Mouse (Mus musculus) MEL (cell line): ENCODE data around the gene Glra3. TPM values are rescaled to one million over a fixed set of nuclear protein-coding genes. Genes with fewer than 3 reads are reported as not detected.

Experiments used
- DNase-seq: peaks from one replicate; pipeline ENCODE4 v3.0.0; 2011; ENCODE audit warnings: low read depth, low spot score
- H3K27ac ChIP-seq: 2 replicates; pipeline ENCODE4 v1.5.1; 2012; ENCODE audit warnings: low read depth, mild to moderate bottlenecking, control low read depth, low read length, moderate library complexity; ENCODE audit not compliant: control insufficient read depth
- H3K27me3 ChIP-seq, 2 experiments: fragments of 150-350 bp in 1 of 2; sonication (generic) in 1 of 2; 2 replicates each; pipeline ENCODE4 v1.6.1; 2012; ENCODE audit warnings: low read length in 2 of 2, mild to moderate bottlenecking in 2 of 2, improper control_type of control experiment in 1 of 2, moderate library complexity in 1 of 2; ENCODE audit not compliant: insufficient read depth in 2 of 2, control insufficient read depth in 1 of 2
- H3K36me3 ChIP-seq, 2 experiments: 2 replicates each; pipeline ENCODE4 v1.6.1; 2012 to 2014; ENCODE audit warnings: low read length in 2 of 2, improper control_type of control experiment in 1 of 2, inconsistent platforms in 1 of 2, mild to moderate bottlenecking in 1 of 2; ENCODE audit not compliant: insufficient read depth in 2 of 2, control insufficient read depth in 1 of 2
- H3K4me1 ChIP-seq, 2 experiments: fragments of 150-350 bp in 1 of 2; sonication (generic) in 1 of 2; 2 replicates each; pipeline ENCODE4 v1.6.1; 2012; ENCODE audit warnings: low read length in 2 of 2, improper control_type of control experiment in 1 of 2, mild to moderate bottlenecking in 1 of 2; ENCODE audit not compliant: insufficient read depth in 2 of 2, control insufficient read depth in 1 of 2
- H3K4me3 ChIP-seq, 2 experiments: fragments of 150-350 bp in 1 of 2; sonication (generic) in 1 of 2; 2 replicates each; pipeline ENCODE4 v1.5.1; 2012; ENCODE audit warnings: low read depth in 2 of 2, low read length in 2 of 2, mild to moderate bottlenecking in 2 of 2, moderate library complexity in 2 of 2, control low read depth in 1 of 2, improper control_type of control experiment in 1 of 2; ENCODE audit not compliant: control insufficient read depth in 1 of 2, insufficient read depth in 1 of 2
- H3K79me2 ChIP-seq: 2 replicates; pipeline ENCODE4 v1.6.1; 2012; ENCODE audit warnings: mild to moderate bottlenecking, low read length, moderate library complexity; ENCODE audit not compliant: control insufficient read depth, poor library complexity, insufficient read depth
- H3K9ac ChIP-seq: 2 replicates; pipeline ENCODE4 v1.6.1; 2012; ENCODE audit warnings: low read depth, mild to moderate bottlenecking, control low read depth, low read length, moderate library complexity; ENCODE audit not compliant: control insufficient read depth, poor library complexity, severe bottlenecking
- H3K9me3 ChIP-seq: fragments of 150-350 bp; sonication (generic); replicated peaks from 2 replicates; pipeline ENCODE4 v1.6.1; 2012; ENCODE audit warnings: mild to moderate bottlenecking, low read length, improper control_type of control experiment, moderate library complexity; ENCODE audit not compliant: insufficient read depth
- CHD1 ChIP-seq: IDR thresholded peaks from 2 replicates; pipeline ENCODE4 v1.6.1; 2012; ENCODE audit warnings: low read depth, mild to moderate bottlenecking, inconsistent platforms, low read length, improper control_type of control experiment
- ELF1 ChIP-seq: IDR thresholded peaks from 2 replicates; pipeline ENCODE4 v1.6.1; 2014; ENCODE audit warnings: low read depth, mild to moderate bottlenecking, inconsistent platforms, low read length, improper control_type of control experiment, moderate library complexity
- JUND ChIP-seq: IDR thresholded peaks from 2 replicates; pipeline ENCODE4 v1.6.1; 2011; ENCODE audit warnings: low read depth, mild to moderate bottlenecking, improper control_type of control experiment, low read length
- KAT2A ChIP-seq: conservative IDR thresholded peaks from 2 replicates; pipeline ENCODE4 v1.6.1; 2012; ENCODE audit warnings: low read depth, low read length, improper control_type of control experiment, inconsistent platforms
- MAZ ChIP-seq: IDR thresholded peaks from 2 replicates; pipeline ENCODE4 v1.6.1; 2012; ENCODE audit warnings: low read depth, mild to moderate bottlenecking, inconsistent platforms, low read length, improper control_type of control experiment
- MEF2A ChIP-seq: IDR thresholded peaks from 2 replicates; pipeline ENCODE4 v1.6.1; 2014; ENCODE audit warnings: low read depth, mild to moderate bottlenecking, inconsistent platforms, low read length, improper control_type of control experiment; ENCODE audit not compliant: poor library complexity, insufficient replicate concordance, severe bottlenecking; ENCODE audit errors: extremely low read depth
- MXI1 ChIP-seq: IDR thresholded peaks from 2 replicates; pipeline ENCODE4 v1.6.1; 2011; ENCODE audit warnings: mild to moderate bottlenecking, low read depth, low read length, improper control_type of control experiment
- MYC ChIP-seq: IDR thresholded peaks from 2 replicates; pipeline ENCODE4 v1.6.1; 2011; ENCODE audit warnings: low read depth, mild to moderate bottlenecking, low read length, improper control_type of control experiment, moderate library complexity
- POLR2A ChIP-seq, 2 experiments: IDR thresholded peaks; 2 replicates each; pipeline ENCODE4 v1.6.1; 2011 to 2012; ENCODE audit warnings: low read length in 2 of 2, mild to moderate bottlenecking in 2 of 2, control low read depth in 1 of 2, improper control_type of control experiment in 1 of 2, low read depth in 1 of 2, moderate library complexity in 1 of 2; ENCODE audit not compliant: control insufficient read depth in 1 of 2, insufficient read depth in 1 of 2, poor library complexity in 1 of 2
- RAD21 ChIP-seq: IDR thresholded peaks from 2 replicates; pipeline ENCODE4 v1.6.1; 2011; ENCODE audit warnings: mild to moderate bottlenecking, low read depth, low read length, improper control_type of control experiment
- TBP ChIP-seq: IDR thresholded peaks from 2 replicates; pipeline ENCODE4 v1.8.0; 2011; ENCODE audit warnings: low read depth, low read length, improper control_type of control experiment
- TCF12 ChIP-seq: IDR thresholded peaks from 2 replicates; pipeline ENCODE4 v1.6.1; 2014; ENCODE audit warnings: low read depth, mild to moderate bottlenecking, inconsistent platforms, low read length, improper control_type of control experiment, moderate library complexity
- UBTF ChIP-seq: IDR thresholded peaks from 2 replicates; pipeline ENCODE4 v1.6.1; 2012; ENCODE audit warnings: low read depth, mild to moderate bottlenecking, inconsistent platforms, low read length, improper control_type of control experiment, moderate library complexity, borderline replicate concordance; ENCODE audit not compliant: insufficient read depth
- USF1 ChIP-seq: IDR thresholded peaks from 2 replicates; pipeline ENCODE4 v1.6.1; 2014; ENCODE audit warnings: low read depth, mild to moderate bottlenecking, inconsistent platforms, low read length, improper control_type of control experiment, moderate library complexity
- USF2 ChIP-seq, 2 experiments: IDR thresholded peaks; 2 replicates each; pipeline ENCODE4 v1.6.1; 2011 to 2012; ENCODE audit warnings: improper control_type of control experiment in 2 of 2, low read length in 2 of 2, borderline replicate concordance in 1 of 2, inconsistent platforms in 1 of 2, low read depth in 1 of 2, mild to moderate bottlenecking in 1 of 2; ENCODE audit not compliant: insufficient read depth in 1 of 2
- ZKSCAN1 ChIP-seq: IDR thresholded peaks from 2 replicates; pipeline ENCODE4 v1.6.1; 2012; ENCODE audit warnings: low read depth, mild to moderate bottlenecking, inconsistent platforms, low read length, improper control_type of control experiment, moderate library complexity
- ZNF384 ChIP-seq: IDR thresholded peaks from 2 replicates; pipeline ENCODE4 v1.6.1; 2012; ENCODE audit warnings: low read depth, mild to moderate bottlenecking, inconsistent platforms, low read length, improper control_type of control experiment
- polyA plus RNA-seq, 2 experiments: library from polyadenylated mRNA; stranded (reverse) in 1 of 2; unstranded in 1 of 2; fragments of >175 nt in 1 of 2; fragments of >200 nt in 1 of 2; gene quantifications; 2 replicates each; pipeline versions ENCODE4 v1.2.1 to v1.2.4; 2012; ENCODE audit warnings: low replicate concordance in 2 of 2, low read depth in 1 of 2; ENCODE audit not compliant: insufficient read length in 2 of 2, insufficient read depth in 1 of 2, missing spikeins in 1 of 2
- total RNA-seq: library from RNA; depleted of rRNA; stranded (reverse); fragments of 300-350 nt; gene quantifications from 2 replicates; pipeline ENCODE4 v1.2.3, GENCODE M21; 2012

Gene Glra3
- total and polyA plus RNA-seq, 3 experiments = not detected

DNA sequence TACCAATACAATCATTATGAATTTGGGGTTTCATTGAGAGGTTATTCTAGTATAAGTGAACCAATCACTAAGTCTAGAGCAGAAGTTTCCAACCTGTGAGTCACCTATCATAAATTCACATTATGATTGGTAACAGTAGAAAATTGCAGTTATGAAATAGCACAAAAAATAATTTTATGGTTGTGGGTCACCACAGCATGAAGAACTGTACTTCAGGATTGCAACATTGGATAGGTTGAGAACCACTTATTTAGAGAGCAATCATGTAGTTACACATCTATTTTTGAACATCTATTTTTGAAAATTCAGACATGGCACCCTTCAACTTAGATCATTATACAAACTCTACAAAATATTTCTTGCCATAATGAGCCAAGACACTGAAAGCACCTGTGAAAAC is 143.4 kb downstream of the Glra3 start:
- TF ChIP-seq ZNF384 = no peak
- Histone ChIP-seq H3K36me3 (no peaks in the 10 kb centered on the region), H3K4me3 (no peak overlapping the region), H3K27me3 (no peaks in the 10 kb centered on the region), H3K9me3 (no peaks in the 10 kb centered on the region), H3K9ac (no peak overlapping the region), H3K79me2 (no peaks in the 10 kb centered on the region), H3K4me1 (no peaks in the 10 kb centered on the region), H3K27ac (no peak overlapping the region)
- DNase-seq = no peak

DNA sequence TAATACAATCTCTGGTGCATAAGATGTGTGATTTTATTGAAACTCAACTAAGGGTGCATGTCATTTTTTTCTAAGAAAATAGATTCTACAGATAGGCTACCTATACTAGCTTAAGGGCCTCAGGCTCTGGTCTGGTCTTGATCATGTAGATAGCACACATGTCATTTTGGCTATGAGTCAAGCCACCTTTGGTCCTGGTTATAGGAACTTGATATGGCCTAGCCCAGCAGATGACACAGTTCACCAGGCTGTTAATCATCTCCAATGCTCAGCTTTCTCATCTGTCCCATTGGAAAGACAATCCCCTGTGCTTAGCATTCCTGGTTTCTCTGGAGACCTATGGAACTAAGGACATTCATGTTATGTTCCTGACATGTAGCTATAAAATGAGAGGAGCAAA is 154.1 kb downstream of the Glra3 start:
- Histone ChIP-seq H3K27me3 (no peaks in the 10 kb centered on the region), H3K4me3 (no peak overlapping the region), H3K4me1 (no peaks in the 10 kb centered on the region), H3K27ac (no peak overlapping the region), H3K9me3 (no peaks in the 10 kb centered on the region), H3K36me3 (no peaks in the 10 kb centered on the region), H3K79me2 (no peaks in the 10 kb centered on the region), H3K9ac (no peak overlapping the region)
- TF ChIP-seq KAT2A (no peak), MAZ (no peak), UBTF (no peak), USF1 (no peak), USF2 (IDR thresholded peaks at IDR 0.05; ENCODE audit: borderline replicate concordance in 1 of 2, insufficient read depth in 1 of 2, low read depth in 1 of 2, low read length in 2 of 2) (no peak), CHD1 (no peak)
- no peak for DNase-seq

- DNase-seq = no peak
- H3K9me3 ChIP-seq = no peaks in the 10 kb centered on the region
- H3K4me1 ChIP-seq = no peaks in the 10 kb centered on the region
- no peaks in the 10 kb centered on the region for H3K79me2 ChIP-seq
- no peaks in the 10 kb centered on the region for H3K27me3 ChIP-seq
- no peak overlapping the region for H3K4me3 ChIP-seq
- no peak overlapping the region for H3K9ac ChIP-seq
- TF ChIP-seq RAD21 (no peak), TCF12 (no peak), JUND (no peak), MXI1 (no peak), POLR2A (IDR thresholded peaks at IDR 0.05; ENCODE audit: control insufficient read depth in 1 of 2, insufficient read depth in 1 of 2, low read depth in 1 of 2, low read length in 2 of 2, poor library complexity in 1 of 2) (no peak), MEF2A (no peak), MYC (no peak), ELF1 (no peak), ZKSCAN1 (no peak), TBP (no peak)
- no peak overlapping the region for H3K27ac ChIP-seq
- H3K36me3 ChIP-seq = no peaks in the 10 kb centered on the region
These were observed 170.0 kb downstream of the Glra3 start for GRCm38 (mm10) chr8:56110296-56110695.
